Mouse (Mus musculus) forebrain, embryonic 12.5 days (tissue): ENCODE measurements around the gene Ccdc17. TPM values are rescaled to one million over a fixed set of nuclear protein-coding genes. Genes with fewer than 3 reads are reported as not detected.

Experiments
- ATAC-seq: fragments of 200-750 bp; cut with Nextera tagmentation; 2 replicates; pipeline ENCODE4 v1.8.0; 2017; ENCODE audit warnings: moderate TSS enrichment; ENCODE audit not compliant: low FRiP score
- H3K27ac ChIP-seq: fragments of 300-500 bp; sonication (generic); 2 replicates; pipeline ENCODE4 v1.5.1; 2016; ENCODE audit warnings: mild to moderate bottlenecking
- H3K27me3 ChIP-seq: fragments of 300-500 bp; sonication (generic); 2 replicates; pipeline ENCODE4 v1.6.1; 2016; ENCODE audit warnings: mild to moderate bottlenecking
- H3K36me3 ChIP-seq: fragments of 300-500 bp; sonication (generic); replicated peaks from 2 replicates; pipeline ENCODE4 v1.6.1; 2016; ENCODE audit warnings: mild to moderate bottlenecking
- H3K4me1 ChIP-seq: fragments of 300-500 bp; sonication (generic); 2 replicates; pipeline ENCODE4 v1.6.1; 2016
- H3K4me2 ChIP-seq: fragments of 300-500 bp; sonication (generic); 2 replicates; pipeline ENCODE4 v1.6.1; 2016; ENCODE audit warnings: mild to moderate bottlenecking, moderate library complexity
- H3K4me3 ChIP-seq: fragments of 300-500 bp; sonication (generic); replicated peaks from 2 replicates; pipeline ENCODE4 v1.5.1; 2016; ENCODE audit warnings: mild to moderate bottlenecking
- H3K9ac ChIP-seq: fragments of 300-500 bp; sonication (generic); 2 replicates; pipeline ENCODE4 v1.6.1; 2016; ENCODE audit warnings: mild to moderate bottlenecking
- H3K9me3 ChIP-seq: fragments of 300-500 bp; sonication (generic); 2 replicates; pipeline ENCODE4 v1.6.1; 2016
- WGBS: fragments of 180-500 bp; shearing (Covaris S2); methylation state at CpG from one replicate; pipeline ENCODE4 v1.1.7; 2016; 5-methylcytosine and 5-hydroxymethylcytosine counted together
- polyA plus RNA-seq: library from polyadenylated mRNA; unstranded; fragments of >200 nt; fragmentation: Nextera tagmentation; extraction: Ambion mirVana; gene quantifications from 2 replicates; pipeline ENCODE4 v1.2.1, GENCODE M21; 2016

Ccdc17 gene
- 2.5 and 4.6 TPM in 2 replicates for polyA plus RNA-seq

- peaks cover 47% of the 10 kb centered on the region for H3K36me3 ChIP-seq
Measured at GRCm38 (mm10) chr4:116596379-116596778, at the start of gene Ccdc17. Ccdc17 (plus strand) TSS chr4:116596654.

GRCm38 (mm10) chr4:116550432-116550831, 46.0 kb upstream of the Ccdc17 start:
- Histone ChIP-seq H3K36me3 (peaks cover 17% of the 10 kb centered on the region), H3K4me1 (no peaks in the 10 kb centered on the region), H3K27me3 (no peaks in the 10 kb centered on the region), H3K4me2 (no peak overlapping the region), H3K4me3 (no peak overlapping the region), H3K9me3 (no peaks in the 10 kb centered on the region), H3K27ac (no peak overlapping the region), H3K9ac (no peak overlapping the region)
- no peak for ATAC-seq
- 85% methylated on average over 1 of the region's 1 CpGs for WGBS

More at GRCm38 (mm10) chr4:116596379-116596778, at the start of gene Ccdc17:
- 27% methylated on average over 5 of the region's 5 CpGs for WGBS
- Histone ChIP-seq H3K4me2 (peak within 1 kb of the TSS; percentile 85), H3K27ac (peak within 1 kb of the TSS; percentile 74), H3K4me3 (peak within 1 kb of the TSS; percentile 61), H3K9me3 (no peaks in the 10 kb centered on the region), H3K9ac (peak within 1 kb of the TSS; percentile 69), H3K27me3 (no peaks in the 10 kb centered on the region), H3K4me1 (peaks cover 21% of the 10 kb centered on the region)
- ATAC-seq = no peak

- Histone ChIP-seq H3K27ac (no peak overlapping the region), H3K4me1 (peaks cover 6% of the 10 kb centered on the region; the same call in 1 of the 2 replicates), H3K9ac (no peak overlapping the region), H3K4me2 (no peak overlapping the region), H3K9me3 (no peaks in the 10 kb centered on the region), H3K36me3 (peaks cover 17% of the 10 kb centered on the region), H3K4me3 (no peak overlapping the region), H3K27me3 (no peaks in the 10 kb centered on the region)
- 86% methylated on average over 3 of the region's 3 CpGs for WGBS
- no peak for ATAC-seq
Measured at GRCm38 (mm10) chr4:116553035-116553434, 43.4 kb upstream of the Ccdc17 start.

- no peak for ATAC-seq
- Histone ChIP-seq H3K4me3 (peak within 1 kb of the TSS; percentile 77), H3K4me2 (peak within 1 kb of the TSS; percentile 81), H3K27ac (peak within 1 kb of the TSS; percentile 95), H3K36me3 (peaks cover 17% of the 10 kb centered on the region), H3K27me3 (no peaks in the 10 kb centered on the region), H3K9ac (peak within 1 kb of the TSS; percentile 76), H3K9me3 (no peaks in the 10 kb centered on the region), H3K4me1 (peaks cover 20% of the 10 kb centered on the region)
- 4% methylated on average over 23 of the region's 23 CpGs for WGBS
Measured at GRCm38 (mm10) chr4:116555413-116556300, 40.8 kb upstream of the Ccdc17 start, which contains the start of gene Tmem69. Tmem69 (minus strand) TSS chr4:116555936.

- ATAC-seq = peak; percentile 95
- Histone ChIP-seq H3K9me3 (no peaks in the 10 kb centered on the region), H3K36me3 (peaks cover 19% of the 10 kb centered on the region), H3K4me1 (peaks cover 21% of the 10 kb centered on the region), H3K9ac (peak overlapping the region; percentile 76), H3K4me3 (peak overlapping the region; percentile 77), H3K4me2 (peak overlapping the region; percentile 81), H3K27me3 (no peaks in the 10 kb centered on the region), H3K27ac (peak overlapping the region; percentile 95)
- 0% methylated on average over 28 of the region's 28 CpGs for WGBS
Measured at GRCm38 (mm10) chr4:116556561-116557305, 39.7 kb upstream of the Ccdc17 start.

GRCm38 (mm10) chr4:116557306-116558121, 38.9 kb upstream of the Ccdc17 start, which contains the start of gene Gpbp1l1:
Gpbp1l1 (plus strand) TSS chr4:116557658.
- no peaks in the 10 kb centered on the region for H3K9me3 ChIP-seq
- peak within 1 kb of the TSS; percentile 81 for H3K4me2 ChIP-seq
- peaks cover 19% of the 10 kb centered on the region for H3K36me3 ChIP-seq
- peaks cover 21% of the 10 kb centered on the region for H3K4me1 ChIP-seq
- peak within 1 kb of the TSS; percentile 76 for H3K9ac ChIP-seq
- peak; percentile 95 for ATAC-seq
- peak within 1 kb of the TSS; percentile 77 for H3K4me3 ChIP-seq
- H3K27ac ChIP-seq = peak within 1 kb of the TSS; percentile 95
- under 1% methylated on average over 69 of the region's 78 CpGs for WGBS
- H3K27me3 ChIP-seq = no peaks in the 10 kb centered on the region

GRCm38 (mm10) chr4:116558151-116558882, 38.1 kb upstream of the Ccdc17 start:
- Histone ChIP-seq H3K27ac (peak overlapping the region; percentile 95; the same call in 1 of the 2 replicates), H3K4me1 (peaks cover 21% of the 10 kb centered on the region), H3K36me3 (peaks cover 14% of the 10 kb centered on the region), H3K9me3 (no peaks in the 10 kb centered on the region), H3K4me2 (peak overlapping the region; percentile 81), H3K4me3 (peak overlapping the region; percentile 77), H3K27me3 (no peaks in the 10 kb centered on the region), H3K9ac (peak overlapping the region; percentile 76)
- 6% methylated on average over 15 of the region's 15 CpGs for WGBS
- no peak for ATAC-seq

- Histone ChIP-seq H3K4me2 (no peak overlapping the region), H3K9me3 (no peaks in the 10 kb centered on the region), H3K4me3 (no peak overlapping the region), H3K9ac (no peak overlapping the region), H3K4me1 (peaks cover 21% of the 10 kb centered on the region), H3K36me3 (peaks cover 47% of the 10 kb centered on the region), H3K27ac (no peak overlapping the region), H3K27me3 (no peaks in the 10 kb centered on the region)
- 80% methylated on average over 8 of the region's 8 CpGs for WGBS
- no peak for ATAC-seq
Measured at GRCm38 (mm10) chr4:116595793-116596192, 661 bp upstream of the Ccdc17 start.

- Histone ChIP-seq H3K36me3 (peaks cover 47% of the 10 kb centered on the region), H3K9me3 (no peaks in the 10 kb centered on the region), H3K27me3 (no peaks in the 10 kb centered on the region)
Measured at GRCm38 (mm10) chr4:116596978-116597881, 776 bp downstream of the Ccdc17 start.

GRCm38 (mm10) chr4:116612621-116613020, 16.2 kb downstream of the Ccdc17 start:
- Histone ChIP-seq H3K27me3 (no peaks in the 10 kb centered on the region), H3K36me3 (peaks cover 76% of the 10 kb centered on the region), H3K4me2 (no peak overlapping the region), H3K9ac (no peak overlapping the region), H3K4me1 (no peaks in the 10 kb centered on the region), H3K4me3 (no peak overlapping the region), H3K27ac (no peak overlapping the region), H3K9me3 (no peaks in the 10 kb centered on the region)
- no peak for ATAC-seq
- WGBS = 91% methylated on average over 2 of the region's 2 CpGs

More at GRCm38 (mm10) chr4:116596978-116597881, 776 bp downstream of the Ccdc17 start:
- H3K27ac ChIP-seq = peak overlapping the region; percentile 74
- H3K4me2 ChIP-seq = peak overlapping the region; percentile 85
- 1% methylated on average over 50 of the region's 50 CpGs for WGBS
- peaks cover 21% of the 10 kb centered on the region for H3K4me1 ChIP-seq
- H3K4me3 ChIP-seq = peak overlapping the region; percentile 61
- H3K9ac ChIP-seq = peak overlapping the region; percentile 69
- ATAC-seq = peak; percentile 90
